Mouse (Mus musculus) cerebellum, adult 2 months (tissue): ENCODE data around the gene Mtmr14.
A peak's percentile ranks its signal among the peaks of the same experiment; 100 is the strongest.

Experiments
- CTCF ChIP-seq: fragments of 200-500 bp; IDR thresholded peaks from 2 replicates; pipeline ENCODE4 v1.5.1; 2011; ENCODE audit warnings: low read depth, mild to moderate bottlenecking, control low read depth, low read length, moderate library complexity, borderline replicate concordance; ENCODE audit not compliant: insufficient read depth
- POLR2A ChIP-seq: fragments of 200-500 bp; IDR thresholded peaks from 2 replicates; pipeline ENCODE4 v1.6.1; 2011; ENCODE audit warnings: low read length, control low read depth, borderline replicate concordance; ENCODE audit not compliant: insufficient read depth

GRCm38 (mm10) chr6:113282969-113283368 is 45.3 kb downstream of the Mtmr14 start:
- TF ChIP-seq CTCF (no peak), POLR2A (0 out of 2 replicates have a peak, but pooled peaks have one; percentile 4)
